Mouse (Mus musculus): ENCODE measurements around the gene Frem3. TPM values are rescaled to one million over a fixed set of nuclear protein-coding genes. Genes with fewer than 3 reads are reported as not detected.
"Not testable (repeated sequence)": the region's sequence is repeated elsewhere in the genome, so short reads cannot be mapped to it uniquely, and the experiment has no call there.

Frem3 gene
- total and polyA plus RNA-seq, 2 experiments from 2014 or later = 0.14 to 0.23 TPM

DNA sequence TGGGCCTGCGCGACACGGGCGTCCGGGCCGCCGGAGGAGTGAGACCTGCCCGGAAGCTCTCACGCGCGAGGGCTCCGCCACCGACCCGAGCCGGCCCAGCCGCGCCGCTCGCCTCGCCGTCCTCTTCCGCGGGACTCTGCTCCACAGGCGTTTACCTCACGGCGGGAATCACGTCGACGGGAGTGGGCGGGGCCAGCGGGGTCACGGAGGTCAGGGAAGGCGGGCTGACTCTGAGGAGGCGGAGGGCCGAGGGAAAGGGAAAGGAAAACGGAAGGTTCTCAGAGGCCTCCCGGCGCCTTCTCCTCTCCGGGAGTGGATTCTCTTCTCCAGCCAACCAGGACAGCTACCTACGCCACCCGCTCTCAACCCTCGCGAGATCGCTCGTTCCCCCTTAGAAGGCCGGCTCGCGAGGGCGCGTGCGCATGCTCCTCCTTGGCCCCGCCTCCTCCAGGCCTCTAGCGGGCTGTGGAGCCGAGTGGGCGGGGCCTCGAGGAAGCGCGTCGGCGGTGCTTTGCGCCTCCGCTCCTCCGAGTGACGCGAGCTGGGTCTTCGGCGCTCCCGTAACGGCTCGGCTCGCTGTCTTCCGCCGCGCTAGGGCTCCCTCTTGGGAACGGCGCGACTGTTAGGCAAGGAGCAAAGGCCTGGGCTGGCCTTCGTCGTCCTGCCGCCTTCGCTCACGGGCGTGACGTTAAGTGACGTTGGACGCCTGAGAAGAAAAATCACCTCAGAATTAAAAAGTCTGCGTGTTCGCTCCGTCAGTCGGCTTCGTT lies 128.5 kb downstream of the Frem3 start, which contains the start of gene Smarca5:
Smarca5 (minus strand) TSS at position 343 of the 770 bp plus-strand sequence.
- H3K4me2 ChIP-seq (ENCODE audit: low read depth) = peak within 1 kb of the TSS; percentile 78
- peak within 1 kb of the TSS; percentile 71 for H3K9ac ChIP-seq
- H3K27ac ChIP-seq (ENCODE audit: low read depth, low read length) = peak within 1 kb of the TSS; percentile 91
- not testable (repeated sequence) for H3K27me3 ChIP-seq (ENCODE audit: insufficient read depth, low read length); H3K9me3 ChIP-seq (ENCODE audit: low read length); H3K36me3 ChIP-seq (ENCODE audit: insufficient read depth); H3K4me1 ChIP-seq (ENCODE audit: insufficient read depth)
- ATAC-seq = peak; percentile 97
- peak; percentile 41 for TF ChIP-seq CTCF (IDR thresholded peaks at IDR 0.05; ENCODE audit: low read depth)
- peak within 1 kb of the TSS; percentile 68 for H3K4me3 ChIP-seq (ENCODE audit: low read depth, low read length)
- DNase-seq = peak; percentile 95
- 2% methylated on average over 66 of the region's 91 CpGs for WGBS

DNA sequence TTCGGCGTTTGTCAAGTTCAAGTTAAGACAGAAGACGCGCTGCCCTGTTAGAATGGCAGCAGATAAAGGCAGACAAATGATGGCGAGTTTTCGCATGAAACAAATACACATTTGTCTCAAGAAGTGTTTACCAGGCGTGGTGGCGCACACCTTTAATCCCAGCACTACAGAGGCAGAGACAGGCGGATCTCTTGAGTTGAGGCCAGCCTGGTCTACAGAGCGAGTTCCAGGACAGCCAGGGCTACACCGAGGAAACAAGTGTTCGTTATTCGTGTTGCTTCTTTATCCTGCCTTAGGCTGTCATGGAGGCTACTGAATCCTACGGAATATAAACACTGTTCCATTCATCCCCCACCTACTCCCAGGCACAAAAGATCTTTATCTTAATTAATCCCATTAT lies 129.1 kb downstream of the Frem3 start:
- H3K4me1 ChIP-seq (ENCODE audit: insufficient read depth) = peaks cover 6% of the 10 kb centered on the region
- no peaks in the 10 kb centered on the region for H3K9me3 ChIP-seq (ENCODE audit: low read length)
- ATAC-seq (peak; percentile 5), DNase-seq (no peak)
- WGBS = 10% methylated on average over 14 of the region's 14 CpGs
- H3K4me3 ChIP-seq (ENCODE audit: low read depth, low read length) = peak overlapping the region; percentile 68
- TF ChIP-seq CTCF (IDR thresholded peaks at IDR 0.05; ENCODE audit: low read depth) = no peak
- H3K4me2 ChIP-seq (ENCODE audit: low read depth) = peak overlapping the region; percentile 50
- H3K36me3 ChIP-seq (ENCODE audit: insufficient read depth) = 0 out of 2 replicates have a peak, but pooled peaks cover 7% of the 10 kb centered on the region
- no peaks in the 10 kb centered on the region for H3K27me3 ChIP-seq (ENCODE audit: insufficient read depth, low read length)
- H3K9ac ChIP-seq = peak overlapping the region; percentile 50
- H3K27ac ChIP-seq (ENCODE audit: low read depth, low read length) = peak overlapping the region; percentile 80

Other genes with a start within 250 kb of the Frem3 start
- 0.15 TPM in 1 of 2 replicates, not detected in the other for gene Gypa, start 117.3 kb upstream of the Frem3 start, total RNA-seq (2014; rRNA removed)
- 0.45 and 0.49 TPM in 2 replicates for gene Gypa, start 117.3 kb upstream of the Frem3 start, polyA plus RNA-seq (2015; fragmentation: Nextera tagmentation; extraction: Ambion mirVana)
- gene Smarca5, start 128.4 kb downstream of the Frem3 start, total RNA-seq (2014; rRNA removed) = 36.9 and 46.7 TPM in 2 replicates
- 25.6 and 33.3 TPM in 2 replicates for gene Smarca5, start 128.4 kb downstream of the Frem3 start, polyA plus RNA-seq (2015; fragmentation: Nextera tagmentation; extraction: Ambion mirVana)